Mouse (Mus musculus): Measurements from ENCODE around the gene Spint5. TPM values are rescaled to one million over a fixed set of nuclear protein-coding genes. Genes with fewer than 3 reads are reported as not detected.

Spint5 gene
- polyA plus RNA-seq, 1 experiment from 2014 or later: not detected

DNA sequence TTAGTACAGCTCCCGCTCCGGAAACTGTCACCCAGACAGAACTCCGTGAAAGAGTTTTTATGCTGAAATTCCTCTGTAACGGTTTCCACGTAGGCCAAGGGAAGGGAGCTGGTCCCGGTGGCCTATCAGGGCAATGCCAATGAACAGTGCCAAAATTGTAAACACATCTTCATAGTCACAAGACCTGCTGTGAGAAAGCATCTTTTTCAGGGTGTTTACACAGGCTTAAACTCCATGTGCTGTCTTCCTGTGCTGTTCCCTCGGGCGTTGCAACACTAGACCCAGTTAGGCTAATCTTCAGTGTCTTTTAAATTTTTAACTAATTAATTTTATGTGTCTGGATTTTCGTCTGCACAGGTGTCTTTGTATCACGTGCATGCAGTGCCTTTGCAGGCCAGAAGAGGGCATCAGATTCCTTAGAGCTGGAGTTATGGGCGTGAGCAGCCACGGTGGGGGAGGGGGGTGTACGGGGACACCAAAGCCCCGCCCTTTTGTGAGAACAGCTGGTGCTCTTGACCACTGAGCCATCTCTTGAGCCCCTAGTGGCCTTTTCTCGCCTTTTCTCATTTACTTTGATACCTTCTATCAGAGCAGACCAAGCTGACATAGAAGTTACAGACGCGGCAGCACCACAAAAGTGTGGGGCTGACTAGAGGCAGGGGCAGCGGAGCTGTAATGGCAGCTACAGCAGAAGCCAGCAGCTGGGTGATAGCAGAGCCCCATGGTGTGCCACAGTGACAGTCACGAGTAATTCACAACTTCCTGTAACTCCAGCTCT is 36.1 kb upstream of the Spint5 start:
- peak overlapping the region; percentile 54 for H3K4me2 ChIP-seq (replicated peaks; ENCODE audit: low read depth)
- no peak overlapping the region for H3K9ac ChIP-seq (ENCODE audit: low read depth, low read length)
- H3K4me1 ChIP-seq (replicated peaks; ENCODE audit: control insufficient read depth, insufficient read depth, low read length): no peaks in the 10 kb centered on the region
- no peaks in the 10 kb centered on the region for H3K9me3 ChIP-seq (ENCODE audit: control insufficient read depth)
- peak; percentile 77 for ATAC-seq
- peak overlapping the region; percentile 82; the same call in 1 of the 2 replicates for H3K27ac ChIP-seq (ENCODE audit: low read depth, low read length)
- no peaks in the 10 kb centered on the region for H3K36me3 ChIP-seq (ENCODE audit: control insufficient read depth, insufficient read depth)
- 0 out of 2 replicates have a peak overlapping the region, but pooled peaks have one; percentile 7 for H3K4me3 ChIP-seq (ENCODE audit: low read depth, low read length)
- no peaks in the 10 kb centered on the region for H3K27me3 ChIP-seq (replicated peaks; ENCODE audit: control insufficient read depth, insufficient read depth, low read length)
- TF ChIP-seq CTCF (IDR thresholded peaks at IDR 0.05; ENCODE audit: low read depth): peak; percentile 95
- 18% methylated on average over 19 of the region's 19 CpGs for WGBS

DNA sequence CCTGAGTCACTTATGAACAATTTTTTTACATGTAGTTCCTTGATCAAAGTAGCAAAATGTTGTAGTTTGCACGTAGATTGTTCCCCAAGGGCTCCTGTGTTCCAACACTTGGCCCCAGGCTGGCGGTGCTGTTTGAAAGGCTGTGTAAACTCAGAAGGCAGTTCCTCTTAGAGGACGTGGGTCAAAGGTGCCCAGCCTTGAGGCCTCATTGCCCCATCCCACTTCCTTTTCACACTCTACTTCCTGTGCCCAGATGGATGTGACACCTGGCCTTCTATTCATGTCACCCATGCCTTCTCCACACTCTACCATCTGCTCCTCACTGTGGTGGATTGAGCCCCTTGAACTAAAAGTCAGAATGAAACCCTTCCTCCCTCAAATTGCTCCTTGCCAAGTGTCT is 35.2 kb upstream of the Spint5 start:
- no peaks in the 10 kb centered on the region for H3K36me3 ChIP-seq (ENCODE audit: control insufficient read depth, insufficient read depth)
- ATAC-seq: peak; percentile 84
- no peak overlapping the region for H3K4me3 ChIP-seq (ENCODE audit: low read depth, low read length)
- 19% methylated on average over 3 of the region's 3 CpGs for WGBS
- H3K27ac ChIP-seq (ENCODE audit: low read depth, low read length): peak overlapping the region; percentile 24; the same call in 1 of the 2 replicates
- H3K27me3 ChIP-seq (replicated peaks; ENCODE audit: control insufficient read depth, insufficient read depth, low read length): no peaks in the 10 kb centered on the region
- no peaks in the 10 kb centered on the region for H3K9me3 ChIP-seq (ENCODE audit: control insufficient read depth)
- H3K4me2 ChIP-seq (replicated peaks; ENCODE audit: low read depth): no peak overlapping the region
- H3K9ac ChIP-seq (ENCODE audit: low read depth, low read length): no peak overlapping the region
- H3K4me1 ChIP-seq (replicated peaks; ENCODE audit: control insufficient read depth, insufficient read depth, low read length): no peaks in the 10 kb centered on the region
- no peak for TF ChIP-seq CTCF (IDR thresholded peaks at IDR 0.05; ENCODE audit: low read depth)

DNA sequence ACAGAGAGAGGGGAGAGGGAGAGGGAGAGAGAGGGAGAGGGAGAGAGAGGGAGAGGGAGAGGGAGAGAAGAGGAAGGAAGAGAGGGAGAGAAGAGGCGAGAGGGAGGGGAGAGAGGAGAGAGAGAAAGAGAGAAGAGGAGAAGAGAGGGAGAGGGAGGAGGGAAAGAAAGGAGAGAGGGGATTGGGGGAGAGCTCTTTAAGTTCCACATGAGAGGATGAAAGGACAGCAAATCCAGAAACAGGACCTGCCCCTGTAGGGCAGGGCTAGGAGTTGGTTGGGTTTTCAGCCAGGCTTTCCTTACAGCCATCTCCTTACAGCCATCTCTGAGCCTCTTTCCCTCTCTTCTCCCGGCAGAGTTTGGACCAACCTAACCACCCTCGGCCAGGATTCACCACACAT is 30.3 kb upstream of the Spint5 start, which contains the start of gene Wfdc13:
TSS of gene Wfdc13 (plus strand) at position 301 of the 400 bp plus-strand sequence.
- Histone ChIP-seq H3K9me3 (ENCODE audit: control insufficient read depth) (no peaks in the 10 kb centered on the region), H3K9ac (ENCODE audit: low read depth, low read length) (no peak within 1 kb of the TSS), H3K36me3 (ENCODE audit: control insufficient read depth, insufficient read depth) (no peaks in the 10 kb centered on the region), H3K4me2 (replicated peaks; ENCODE audit: low read depth) (no peak within 1 kb of the TSS), H3K27me3 (replicated peaks; ENCODE audit: control insufficient read depth, insufficient read depth, low read length) (no peaks in the 10 kb centered on the region), H3K27ac (ENCODE audit: low read depth, low read length) (no peak within 1 kb of the TSS), H3K4me1 (replicated peaks; ENCODE audit: control insufficient read depth, insufficient read depth, low read length) (no peaks in the 10 kb centered on the region), H3K4me3 (ENCODE audit: low read depth, low read length) (no peak within 1 kb of the TSS)
- 55% methylated on average over 3 of the region's 3 CpGs for WGBS
- no peak for ATAC-seq
- TF ChIP-seq CTCF (IDR thresholded peaks at IDR 0.05; ENCODE audit: low read depth): no peak

DNA sequence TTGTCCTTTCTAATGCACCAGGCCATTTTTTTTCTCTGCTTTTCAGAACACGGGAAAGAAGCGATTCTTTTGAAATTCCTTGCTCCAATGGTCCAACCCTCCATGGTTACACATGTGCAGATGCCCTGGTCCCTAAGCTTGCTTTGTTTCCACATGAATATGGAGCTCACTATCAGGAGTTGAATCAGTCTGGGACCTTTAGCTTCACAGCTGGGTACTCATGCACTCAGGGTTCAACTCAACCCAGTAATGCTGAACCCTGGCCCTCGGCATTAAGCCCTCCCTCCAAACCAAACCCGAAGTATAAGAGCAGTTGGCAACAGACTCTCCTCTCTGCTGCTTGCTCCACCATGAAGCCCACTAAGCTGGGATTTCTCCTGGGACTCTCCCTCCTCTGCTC is 16.9 kb upstream of the Spint5 start, which contains the start of gene Spint4:
TSS of gene Spint4 (plus strand) at position 301 of the 400 bp plus-strand sequence.
- no peak within 1 kb of the TSS for H3K4me2 ChIP-seq (replicated peaks; ENCODE audit: low read depth)
- no peak within 1 kb of the TSS for H3K4me3 ChIP-seq (ENCODE audit: low read depth, low read length)
- no peak within 1 kb of the TSS for H3K9ac ChIP-seq (ENCODE audit: low read depth, low read length)
- no peak for ATAC-seq
- no peaks in the 10 kb centered on the region for H3K36me3 ChIP-seq (ENCODE audit: control insufficient read depth, insufficient read depth)
- H3K27me3 ChIP-seq (replicated peaks; ENCODE audit: control insufficient read depth, insufficient read depth, low read length): 0 out of 2 replicates have a peak, but pooled peaks cover 4% of the 10 kb centered on the region
- no peak for TF ChIP-seq CTCF (IDR thresholded peaks at IDR 0.05; ENCODE audit: low read depth)
- H3K4me1 ChIP-seq (replicated peaks; ENCODE audit: control insufficient read depth, insufficient read depth, low read length): no peaks in the 10 kb centered on the region
- H3K9me3 ChIP-seq (ENCODE audit: control insufficient read depth): no peaks in the 10 kb centered on the region
- WGBS: 86% methylated on average over 4 of the region's 4 CpGs
- H3K27ac ChIP-seq (ENCODE audit: low read depth, low read length): no peak within 1 kb of the TSS

DNA sequence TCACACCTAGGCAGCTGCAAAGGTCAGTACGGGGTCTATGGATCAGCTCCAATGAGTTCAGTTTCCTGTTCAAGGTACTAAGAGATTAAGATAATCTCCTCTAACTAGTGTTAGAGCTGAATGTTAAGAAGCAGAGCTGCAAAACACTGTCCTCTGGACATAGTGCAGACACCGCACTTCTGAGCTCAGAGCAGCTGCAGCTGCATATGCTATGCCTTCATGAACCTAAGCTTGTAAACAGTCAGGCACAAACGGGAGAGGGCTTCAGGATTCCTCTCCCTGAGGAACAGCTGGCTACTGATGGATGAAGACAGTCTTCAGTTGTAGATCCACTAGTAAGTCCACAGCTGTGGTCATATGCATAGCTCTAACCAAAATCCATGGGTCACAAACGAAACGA is 14.1 kb upstream of the Spint5 start:
- H3K9ac ChIP-seq (ENCODE audit: low read depth, low read length): no peak overlapping the region
- WGBS: 44% methylated on average over 5 of the region's 5 CpGs
- no peak overlapping the region for H3K27ac ChIP-seq (ENCODE audit: low read depth, low read length)
- H3K4me1 ChIP-seq (replicated peaks; ENCODE audit: control insufficient read depth, insufficient read depth, low read length): no peaks in the 10 kb centered on the region
- no peak overlapping the region for H3K4me3 ChIP-seq (ENCODE audit: low read depth, low read length)
- H3K9me3 ChIP-seq (ENCODE audit: control insufficient read depth): no peaks in the 10 kb centered on the region
- no peaks in the 10 kb centered on the region for H3K36me3 ChIP-seq (ENCODE audit: control insufficient read depth, insufficient read depth)
- no peak for ATAC-seq
- H3K27me3 ChIP-seq (replicated peaks; ENCODE audit: control insufficient read depth, insufficient read depth, low read length): no peaks in the 10 kb centered on the region
- no peak for TF ChIP-seq CTCF (IDR thresholded peaks at IDR 0.05; ENCODE audit: low read depth)
- H3K4me2 ChIP-seq (replicated peaks; ENCODE audit: low read depth): no peak overlapping the region

DNA sequence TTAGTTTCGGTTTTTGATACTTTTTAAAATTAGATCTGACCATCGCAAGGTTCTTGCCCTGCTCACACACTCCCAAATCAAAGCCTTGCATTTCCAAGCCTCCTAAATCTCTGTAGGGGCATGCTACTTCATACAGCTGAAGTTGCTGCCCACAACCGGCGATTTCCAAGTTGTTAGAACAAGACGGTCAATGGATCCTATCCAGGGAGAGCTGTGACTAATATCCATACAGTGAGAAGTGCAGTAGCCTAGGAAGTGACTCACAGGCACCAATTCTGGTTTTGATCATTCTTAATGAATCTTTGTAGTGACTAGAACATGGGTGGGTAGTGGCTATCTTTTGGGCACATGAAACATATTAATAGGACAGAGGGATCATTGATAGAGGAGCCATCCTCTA is 13.3 kb upstream of the Spint5 start:
- WGBS: 88% methylated on average over 5 of the region's 5 CpGs

More for the DNA sequence above, 13.3 kb upstream of the Spint5 start:
- Histone ChIP-seq H3K9me3 (ENCODE audit: control insufficient read depth) (no peaks in the 10 kb centered on the region), H3K4me2 (replicated peaks; ENCODE audit: low read depth) (no peak overlapping the region), H3K4me3 (ENCODE audit: low read depth, low read length) (no peak overlapping the region), H3K9ac (ENCODE audit: low read depth, low read length) (no peak overlapping the region), H3K4me1 (replicated peaks; ENCODE audit: control insufficient read depth, insufficient read depth, low read length) (no peaks in the 10 kb centered on the region), H3K27ac (ENCODE audit: low read depth, low read length) (no peak overlapping the region), H3K36me3 (ENCODE audit: control insufficient read depth, insufficient read depth) (no peaks in the 10 kb centered on the region), H3K27me3 (replicated peaks; ENCODE audit: control insufficient read depth, insufficient read depth, low read length) (no peaks in the 10 kb centered on the region)
- no peak for TF ChIP-seq CTCF (IDR thresholded peaks at IDR 0.05; ENCODE audit: low read depth)
- no peak for ATAC-seq

Data from intestine, postnatal 0 days (tissue).